Mouse (Mus musculus): ENCODE data around the gene Gpr107. TPM values are rescaled to one million over a fixed set of nuclear protein-coding genes. Genes with fewer than 3 reads are reported as not detected.

The Gpr107 gene
- polyA plus RNA-seq, 2 experiments = 25.1 to 34.5 TPM

GRCm38 (mm10) chr2:31127899-31128298, 24.2 kb upstream of the Gpr107 start:
- no peak for DNase-seq (ENCODE audit: low spot score)
- Histone ChIP-seq H3K36me3 (ENCODE audit: control insufficient read depth, insufficient read depth, low read length) (no peaks in the 10 kb centered on the region), H3K27me3 (ENCODE audit: control insufficient read depth, insufficient read depth, low read length) (no peaks in the 10 kb centered on the region), H3K4me1 (ENCODE audit: control insufficient read depth, insufficient read depth, low read length) (peaks cover 29% of the 10 kb centered on the region), H3K9ac (ENCODE audit: low read depth, low read length, severe bottlenecking) (no peak overlapping the region), H3K9me3 (ENCODE audit: control insufficient read depth, low read length) (no peaks in the 10 kb centered on the region), H3K4me3 (replicated peaks; ENCODE audit: low read length) (no peak overlapping the region), H3K4me2 (replicated peaks; ENCODE audit: low read depth, low read length, severe bottlenecking) (no peak overlapping the region), H3K27ac (replicated peaks; ENCODE audit: low read depth, low read length) (no peak overlapping the region)
- no peak for TF ChIP-seq POLR2A (IDR thresholded peaks at IDR 0.05; ENCODE audit: borderline replicate concordance, extremely low read depth, insufficient read depth, insufficient read length)
- 82% methylated on average over 4 of the region's 4 CpGs for whole genome bisulfite sequencing
- no peak for ATAC-seq (ENCODE audit: low FRiP score, low read depth)

- 82% methylated on average over 14 of the region's 14 CpGs for WGBS
- DNase-seq (ENCODE audit: low spot score) = no peak
- H3K27ac ChIP-seq (replicated peaks; ENCODE audit: low read depth, low read length) = no peak overlapping the region
- ATAC-seq (ENCODE audit: low FRiP score, low read depth) = no peak
- H3K36me3 ChIP-seq (ENCODE audit: control insufficient read depth, insufficient read depth, low read length) = no peaks in the 10 kb centered on the region
- no peaks in the 10 kb centered on the region for H3K9me3 ChIP-seq (ENCODE audit: control insufficient read depth, low read length)
- no peak overlapping the region for H3K4me2 ChIP-seq (replicated peaks; ENCODE audit: low read depth, low read length, severe bottlenecking)
- no peaks in the 10 kb centered on the region for H3K27me3 ChIP-seq (ENCODE audit: control insufficient read depth, insufficient read depth, low read length)
- H3K4me1 ChIP-seq (ENCODE audit: control insufficient read depth, insufficient read depth, low read length) = peaks cover 25% of the 10 kb centered on the region
- no peak overlapping the region for H3K9ac ChIP-seq (ENCODE audit: low read depth, low read length, severe bottlenecking)
- no peak for TF ChIP-seq POLR2A (IDR thresholded peaks at IDR 0.05; ENCODE audit: borderline replicate concordance, extremely low read depth, insufficient read depth, insufficient read length)
- H3K4me3 ChIP-seq (replicated peaks; ENCODE audit: low read length) = no peak overlapping the region
Measured at GRCm38 (mm10) chr2:31129742-31130518, 22.2 kb upstream of the Gpr107 start.

DNA sequence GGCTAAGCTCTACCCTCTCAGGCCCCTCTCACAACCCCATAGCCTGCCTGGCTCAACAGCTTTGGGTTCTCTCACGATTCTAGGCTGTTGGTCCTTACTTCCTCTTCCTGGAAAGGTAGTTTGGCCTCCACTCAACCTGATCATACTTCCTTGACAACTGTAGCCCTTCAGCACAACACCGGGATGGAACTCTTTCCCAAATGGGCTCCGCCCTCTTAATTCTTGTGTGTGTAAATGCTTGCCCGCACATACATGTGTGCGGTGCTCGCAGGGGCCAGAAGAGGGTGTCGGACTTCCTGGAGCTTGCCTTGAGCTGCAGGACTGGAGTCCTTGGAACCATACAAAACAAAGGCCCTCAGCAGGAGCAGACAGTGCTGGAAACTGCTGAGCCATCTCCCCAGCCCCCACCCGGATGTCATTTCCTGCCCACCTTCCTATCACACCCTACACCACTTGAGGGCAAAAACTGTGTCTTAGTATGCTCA, 21.3 kb upstream of the Gpr107 start:
- H3K36me3 ChIP-seq (ENCODE audit: control insufficient read depth, insufficient read depth, low read length) = no peaks in the 10 kb centered on the region
- H3K4me1 ChIP-seq (ENCODE audit: control insufficient read depth, insufficient read depth, low read length) = peaks cover 26% of the 10 kb centered on the region
- TF ChIP-seq POLR2A (IDR thresholded peaks at IDR 0.05; ENCODE audit: borderline replicate concordance, extremely low read depth, insufficient read depth, insufficient read length) = no peak
- H3K9ac ChIP-seq (ENCODE audit: low read depth, low read length, severe bottlenecking) = no peak overlapping the region
- DNase-seq (ENCODE audit: low spot score) (no peak), ATAC-seq (ENCODE audit: low FRiP score, low read depth) (no peak)
- H3K27ac ChIP-seq (replicated peaks; ENCODE audit: low read depth, low read length) = no peak overlapping the region
- no peak overlapping the region for H3K4me3 ChIP-seq (replicated peaks; ENCODE audit: low read length)
- H3K27me3 ChIP-seq (ENCODE audit: control insufficient read depth, insufficient read depth, low read length) = no peaks in the 10 kb centered on the region
- H3K4me2 ChIP-seq (replicated peaks; ENCODE audit: low read depth, low read length, severe bottlenecking) = no peak overlapping the region
- 76% methylated on average over 8 of the region's 8 CpGs for WGBS
- no peaks in the 10 kb centered on the region for H3K9me3 ChIP-seq (ENCODE audit: control insufficient read depth, low read length)

- DNase-seq (ENCODE audit: low spot score) (no peak), ATAC-seq (ENCODE audit: low FRiP score, low read depth) (no peak)
- no peak overlapping the region for H3K4me3 ChIP-seq (replicated peaks; ENCODE audit: low read length)
- no peak overlapping the region for H3K4me2 ChIP-seq (replicated peaks; ENCODE audit: low read depth, low read length, severe bottlenecking)
- 70% methylated on average over 8 of the region's 8 CpGs for WGBS
- no peak overlapping the region; the same call in 1 of the 2 replicates for H3K27ac ChIP-seq (replicated peaks; ENCODE audit: low read depth, low read length)
- no peaks in the 10 kb centered on the region for H3K9me3 ChIP-seq (ENCODE audit: control insufficient read depth, low read length)
- no peak for TF ChIP-seq POLR2A (IDR thresholded peaks at IDR 0.05; ENCODE audit: borderline replicate concordance, extremely low read depth, insufficient read depth, insufficient read length)
- no peaks in the 10 kb centered on the region for H3K36me3 ChIP-seq (ENCODE audit: control insufficient read depth, insufficient read depth, low read length)
- peaks cover 22% of the 10 kb centered on the region for H3K4me1 ChIP-seq (ENCODE audit: control insufficient read depth, insufficient read depth, low read length)
- H3K9ac ChIP-seq (ENCODE audit: low read depth, low read length, severe bottlenecking) = no peak overlapping the region
- H3K27me3 ChIP-seq (ENCODE audit: control insufficient read depth, insufficient read depth, low read length) = no peaks in the 10 kb centered on the region
Measured at GRCm38 (mm10) chr2:31132682-31133081, 19.4 kb upstream of the Gpr107 start.

- H3K36me3 ChIP-seq (ENCODE audit: control insufficient read depth, insufficient read depth, low read length) = no peaks in the 10 kb centered on the region
- no peak for TF ChIP-seq POLR2A (IDR thresholded peaks at IDR 0.05; ENCODE audit: borderline replicate concordance, extremely low read depth, insufficient read depth, insufficient read length)
- no peak overlapping the region for H3K4me3 ChIP-seq (replicated peaks; ENCODE audit: low read length)
- ATAC-seq (ENCODE audit: low FRiP score, low read depth) (no peak), DNase-seq (ENCODE audit: low spot score) (no peak)
- 83% methylated on average over 3 of the region's 4 CpGs for WGBS
- H3K4me2 ChIP-seq (replicated peaks; ENCODE audit: low read depth, low read length, severe bottlenecking) = no peak overlapping the region
- H3K27me3 ChIP-seq (ENCODE audit: control insufficient read depth, insufficient read depth, low read length) = no peaks in the 10 kb centered on the region
- no peak overlapping the region for H3K27ac ChIP-seq (replicated peaks; ENCODE audit: low read depth, low read length)
- peaks cover 19% of the 10 kb centered on the region for H3K4me1 ChIP-seq (ENCODE audit: control insufficient read depth, insufficient read depth, low read length)
- H3K9me3 ChIP-seq (ENCODE audit: control insufficient read depth, low read length) = no peaks in the 10 kb centered on the region
- no peak overlapping the region for H3K9ac ChIP-seq (ENCODE audit: low read depth, low read length, severe bottlenecking)
Measured at GRCm38 (mm10) chr2:31133981-31134380, 18.1 kb upstream of the Gpr107 start.

Data from limb, embryonic 14.5 days (tissue).